Mouse (Mus musculus) brain, embryonic 18.5 days (tissue): ENCODE data around the gene Dock9.
A peak's percentile ranks its signal among the peaks of the same experiment; 100 is the strongest.

Experiments used
- DNase-seq: peaks from one replicate; pipeline ENCODE4 v3.0.0-alpha.2; 2012; ENCODE audit warnings: low read depth, low spot score

Dock9 gene

GRCm38 (mm10) chr14:121620567-121620966, 177.1 kb downstream of the Dock9 start:
- no peak for DNase-seq

GRCm38 (mm10) chr14:121620157-121620556, 177.5 kb downstream of the Dock9 start:
- no peak for DNase-seq

GRCm38 (mm10) chr14:121617645-121618390, 179.8 kb downstream of the Dock9 start:
- peak; percentile 62 for DNase-seq

- no peak for DNase-seq
These were observed 182.2 kb downstream of the Dock9 start for GRCm38 (mm10) chr14:121615431-121615830.

GRCm38 (mm10) chr14:121614461-121615170, 183.0 kb downstream of the Dock9 start:
- DNase-seq = no peak

GRCm38 (mm10) chr14:121613490-121613889, 184.1 kb downstream of the Dock9 start:
- DNase-seq = no peak

GRCm38 (mm10) chr14:121612926-121613325, 184.7 kb downstream of the Dock9 start:
- DNase-seq = no peak

GRCm38 (mm10) chr14:121611533-121611932, 186.1 kb downstream of the Dock9 start:
- DNase-seq = no peak

- no peak for DNase-seq
These were observed 186.5 kb downstream of the Dock9 start for GRCm38 (mm10) chr14:121611098-121611497.

- DNase-seq = no peak
These were observed 189.1 kb downstream of the Dock9 start for GRCm38 (mm10) chr14:121608522-121608921.

- no peak for DNase-seq
These were observed 191.2 kb downstream of the Dock9 start for GRCm38 (mm10) chr14:121606433-121606832.

- no peak for DNase-seq
These were observed 192.4 kb downstream of the Dock9 start for GRCm38 (mm10) chr14:121605260-121605659.

- DNase-seq = no peak
These were observed 193.1 kb downstream of the Dock9 start for GRCm38 (mm10) chr14:121604565-121604964.

GRCm38 (mm10) chr14:121602610-121603009, 195.0 kb downstream of the Dock9 start:
- DNase-seq = no peak

- DNase-seq = no peak
These were observed 197.1 kb downstream of the Dock9 start for GRCm38 (mm10) chr14:121600538-121600937.

GRCm38 (mm10) chr14:121597073-121597472, 200.6 kb downstream of the Dock9 start:
- no peak for DNase-seq

- no peak for DNase-seq
These were observed 201.0 kb downstream of the Dock9 start for GRCm38 (mm10) chr14:121596631-121597030.

- no peak for DNase-seq
These were observed 203.0 kb downstream of the Dock9 start for GRCm38 (mm10) chr14:121594684-121595083.

- no peak for DNase-seq
These were observed 204.2 kb downstream of the Dock9 start for GRCm38 (mm10) chr14:121593313-121593929.

GRCm38 (mm10) chr14:121592890-121593289, 204.7 kb downstream of the Dock9 start:
- no peak for DNase-seq

- no peak for DNase-seq
These were observed 205.3 kb downstream of the Dock9 start for GRCm38 (mm10) chr14:121592356-121592755.

GRCm38 (mm10) chr14:121589097-121589725, 208.4 kb downstream of the Dock9 start:
- DNase-seq = no peak
